Mouse (Mus musculus): Measurements from ENCODE around the gene Coro1b.
"Not testable (repeated sequence)": the region's sequence is repeated elsewhere in the genome, so short reads cannot be mapped to it uniquely, and the experiment has no call there.

DNA sequence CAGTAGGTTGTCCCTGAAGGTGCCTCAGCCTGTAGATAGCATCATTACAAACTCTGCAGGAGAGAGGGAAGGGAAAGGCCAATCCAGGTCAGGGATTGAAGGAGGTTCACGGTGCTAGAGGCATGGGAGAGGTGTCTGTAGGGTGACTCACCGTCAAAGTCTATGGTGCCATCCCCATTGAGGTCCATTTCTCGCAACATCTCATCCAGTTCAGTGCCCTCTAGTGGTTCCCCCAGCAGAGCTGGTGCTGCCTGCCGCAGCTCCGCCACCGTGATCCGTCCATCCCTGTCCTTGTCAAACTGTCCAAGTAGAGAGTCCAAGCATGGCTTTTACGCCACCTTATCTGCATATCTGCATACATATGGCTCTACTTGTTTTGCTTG, 12.5 kb upstream of the Coro1b start:
- peak; percentile 60 for TF ChIP-seq CTCF (IDR thresholded peaks at IDR 0.05)
- TF ChIP-seq EP300, POLR2A (IDR thresholded peaks at IDR 0.05; ENCODE audit: insufficient read depth, low read depth, low read length): not testable (repeated sequence)

All from heart, adult 2 months (tissue).